Mouse (Mus musculus): Measurements from ENCODE around the gene Gm2174. TPM values are rescaled to one million over a fixed set of nuclear protein-coding genes. Genes with fewer than 3 reads are reported as not detected.

Gene Gm2174
- total RNA-seq, 2 experiments from 2014 or later, result 163 TPM; not detected in 1

DNA sequence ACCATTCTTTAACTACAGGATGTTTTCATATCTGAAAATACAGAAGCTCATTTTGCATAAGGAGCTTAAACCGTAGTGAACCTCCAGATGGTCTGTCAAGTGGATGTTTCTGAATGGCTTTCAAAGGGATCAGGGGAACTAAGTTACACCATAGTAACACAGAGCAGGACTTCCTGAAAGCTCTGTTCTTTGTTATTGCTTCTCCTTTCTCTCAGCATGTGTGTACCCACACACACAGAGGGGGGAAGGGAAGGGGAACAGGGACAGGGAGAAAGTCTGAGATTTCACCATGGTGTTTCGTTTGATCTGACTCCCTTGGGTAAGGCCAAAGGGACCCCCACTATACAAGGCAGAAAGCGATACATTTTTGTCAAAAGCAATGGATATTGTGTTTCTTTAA lies 34.1 kb downstream of the Gm2174 start:
- ATAC-seq (replicated peaks; ENCODE audit: low FRiP score, low TSS enrichment, poor library complexity, severe bottlenecking), result no peak

DNA sequence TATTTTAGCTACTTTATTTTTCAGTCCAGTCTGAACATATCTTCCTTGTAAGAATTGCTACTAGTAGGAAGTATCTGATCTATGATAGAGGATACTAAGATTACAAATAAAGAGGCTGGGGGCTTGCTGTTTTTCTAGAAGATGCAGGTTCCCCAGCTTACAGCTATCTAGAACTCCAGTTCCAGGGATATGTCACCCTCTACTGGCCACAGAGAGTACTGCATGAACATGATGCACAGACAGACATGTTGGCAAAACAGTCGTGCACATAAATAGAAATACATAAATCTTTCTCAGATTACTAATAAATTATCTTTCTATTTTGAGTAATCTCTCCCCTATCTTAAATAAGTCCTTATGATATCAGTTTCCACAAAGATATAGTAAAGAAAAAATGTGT lies 42.0 kb downstream of the Gm2174 start:
- ATAC-seq (replicated peaks; ENCODE audit: low FRiP score, low TSS enrichment, poor library complexity, severe bottlenecking), result no peak

DNA sequence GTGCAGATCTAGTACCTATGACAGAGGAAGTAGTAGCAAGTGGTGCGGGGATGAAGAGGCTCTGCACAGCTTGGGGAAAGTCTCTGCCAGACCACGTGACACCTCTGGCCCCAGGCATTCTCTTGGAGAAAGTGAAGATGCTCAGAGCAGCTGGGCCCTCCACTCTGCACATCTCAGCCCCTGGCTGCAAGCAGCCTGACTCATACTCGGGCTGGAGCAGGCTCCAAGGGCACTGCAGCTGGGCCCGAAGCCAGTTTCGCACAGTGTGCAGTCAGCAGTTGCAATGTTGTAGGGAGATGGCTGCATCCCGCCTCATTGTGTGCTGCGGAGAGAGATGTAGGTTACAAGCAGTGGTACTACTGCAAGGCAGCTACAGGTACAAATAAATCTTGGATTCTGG lies 49.5 kb downstream of the Gm2174 start:
- ATAC-seq (replicated peaks; ENCODE audit: low FRiP score, low TSS enrichment, poor library complexity, severe bottlenecking), result no peak

Other genes with a start within 250 kb of the Gm2174 start
- not detected in 2 replicates for gene Gm773, start 235.1 kb upstream of the Gm2174 start, total RNA-seq (2014; fragmentation: Nextera tagmentation)
- gene Gm773, start 235.1 kb upstream of the Gm2174 start, total RNA-seq (2017), result not detected in 2 replicates
- 1.2 and 1.9 TPM in 2 replicates for gene Zfp449, start 101.6 kb upstream of the Gm2174 start, total RNA-seq (2014; fragmentation: Nextera tagmentation)
- 2.0 and 2.3 TPM in 2 replicates for gene Zfp449, start 101.6 kb upstream of the Gm2174 start, total RNA-seq (2017)
- 0.45 TPM in 1 of 2 replicates, not detected in the other for gene Smim10l2a, start 73.4 kb upstream of the Gm2174 start, total RNA-seq (2014; fragmentation: Nextera tagmentation)
- 1.0 and 1.2 TPM in 2 replicates for gene Smim10l2a, start 73.4 kb upstream of the Gm2174 start, total RNA-seq (2017)
- gene Ints6l, start 6.9 kb downstream of the Gm2174 start, total RNA-seq (2014; fragmentation: Nextera tagmentation), result 53.8 and 58.8 TPM in 2 replicates
- 61.2 and 73.2 TPM in 2 replicates for gene Ints6l, start 6.9 kb downstream of the Gm2174 start, total RNA-seq (2017)
- gene Gm10477, start 76.8 kb downstream of the Gm2174 start, total RNA-seq (2014; fragmentation: Nextera tagmentation), result not detected in 2 replicates
- not detected in 2 replicates for gene Gm10477, start 76.8 kb downstream of the Gm2174 start, total RNA-seq (2017)
- gene Gm648, start 101.6 kb downstream of the Gm2174 start, total RNA-seq (2014; fragmentation: Nextera tagmentation), result not detected in 2 replicates
- gene Gm648, start 101.6 kb downstream of the Gm2174 start, total RNA-seq (2017), result not detected in 2 replicates
- gene Mmgt1, start 150.1 kb downstream of the Gm2174 start, total RNA-seq (2014; fragmentation: Nextera tagmentation), result 18.4 and 24.0 TPM in 2 replicates
- gene Mmgt1, start 150.1 kb downstream of the Gm2174 start, total RNA-seq (2017), result 17.1 and 26.8 TPM in 2 replicates
- 2.9 and 5.0 TPM in 2 replicates for gene Slc9a6, start 161.8 kb downstream of the Gm2174 start, total RNA-seq (2014; fragmentation: Nextera tagmentation)
- 6.5 and 12.9 TPM in 2 replicates for gene Slc9a6, start 161.8 kb downstream of the Gm2174 start, total RNA-seq (2017)

All from megakaryocyte-erythroid progenitor cell, adult 5-6 weeks (primary cell).